Mouse (Mus musculus) midbrain, embryonic 10.5 days (tissue): ENCODE measurements around the gene D430041D05Rik. TPM values are rescaled to one million over a fixed set of nuclear protein-coding genes. Genes with fewer than 3 reads are reported as not detected.

Experiments used
- DNase-seq: peaks from one replicate; pipeline ENCODE4 v3.0.0-alpha.2; 2017; ENCODE audit warnings: low spot score
- H3K27ac ChIP-seq: fragments of 300-500 bp; sonication (generic); replicated peaks from 2 replicates; pipeline ENCODE4 v1.5.1; 2016; ENCODE audit warnings: mild to moderate bottlenecking
- H3K27me3 ChIP-seq: fragments of 300-500 bp; sonication (generic); 2 replicates; pipeline ENCODE4 v1.6.1; 2016; ENCODE audit warnings: low read depth, mild to moderate bottlenecking; ENCODE audit not compliant: poor library complexity, severe bottlenecking
- H3K36me3 ChIP-seq: fragments of 300-500 bp; sonication (generic); 2 replicates; pipeline ENCODE4 v1.6.1; 2016; ENCODE audit warnings: mild to moderate bottlenecking, moderate library complexity
- H3K4me1 ChIP-seq: fragments of 300-500 bp; sonication (generic); 2 replicates; pipeline ENCODE4 v1.6.1; 2016
- H3K4me3 ChIP-seq: fragments of 300-500 bp; sonication (generic); 2 replicates; pipeline ENCODE4 v1.5.1; 2016; ENCODE audit warnings: mild to moderate bottlenecking, moderate library complexity
- H3K9me3 ChIP-seq: fragments of 300-500 bp; sonication (generic); replicated peaks from 2 replicates; pipeline ENCODE4 v1.6.1; 2016; ENCODE audit warnings: mild to moderate bottlenecking
- WGBS: fragments of 180-500 bp; shearing (Covaris S2); methylation state at CpG from one replicate; pipeline ENCODE4 v1.1.7; 2016; 5-methylcytosine and 5-hydroxymethylcytosine counted together
- polyA plus RNA-seq: library from polyadenylated mRNA; unstranded; fragments of >200 nt; fragmentation: Nextera tagmentation; extraction: Ambion mirVana; gene quantifications from 2 replicates; pipeline ENCODE4 v1.2.1, GENCODE M21; 2016

Gene D430041D05Rik
- polyA plus RNA-seq, 1 experiment from 2014 or later: 0.95 TPM

DNA sequence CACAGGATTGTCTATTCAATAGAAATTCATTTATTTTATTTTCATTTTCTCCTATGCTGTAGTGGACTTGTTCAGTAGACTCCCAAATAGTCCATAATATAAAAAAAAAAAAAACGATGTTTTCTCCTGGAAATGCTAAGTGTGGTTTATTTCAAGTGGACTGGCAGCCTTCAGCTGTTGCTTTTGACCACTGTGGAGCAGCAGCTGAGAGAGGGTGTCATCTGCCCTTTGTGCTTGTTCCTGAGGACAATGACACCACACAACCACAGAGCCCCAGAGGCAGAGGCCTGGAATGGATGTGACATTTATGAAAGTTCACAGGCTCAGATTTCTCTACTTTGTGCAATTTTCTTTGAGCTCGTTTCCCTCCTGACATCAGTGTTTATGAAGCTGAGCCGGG is 124.0 kb downstream of the D430041D05Rik start:
- H3K4me3 ChIP-seq: no peak overlapping the region
- H3K9me3 ChIP-seq: no peaks in the 10 kb centered on the region
- H3K4me1 ChIP-seq: 0 out of 2 replicates have a peak, but pooled peaks cover 4% of the 10 kb centered on the region
- no peak overlapping the region for H3K27ac ChIP-seq
- H3K27me3 ChIP-seq: no peaks in the 10 kb centered on the region
- H3K36me3 ChIP-seq: no peaks in the 10 kb centered on the region
- DNase-seq: no peak
- 87% methylated on average over 3 of the region's 3 CpGs for WGBS

DNA sequence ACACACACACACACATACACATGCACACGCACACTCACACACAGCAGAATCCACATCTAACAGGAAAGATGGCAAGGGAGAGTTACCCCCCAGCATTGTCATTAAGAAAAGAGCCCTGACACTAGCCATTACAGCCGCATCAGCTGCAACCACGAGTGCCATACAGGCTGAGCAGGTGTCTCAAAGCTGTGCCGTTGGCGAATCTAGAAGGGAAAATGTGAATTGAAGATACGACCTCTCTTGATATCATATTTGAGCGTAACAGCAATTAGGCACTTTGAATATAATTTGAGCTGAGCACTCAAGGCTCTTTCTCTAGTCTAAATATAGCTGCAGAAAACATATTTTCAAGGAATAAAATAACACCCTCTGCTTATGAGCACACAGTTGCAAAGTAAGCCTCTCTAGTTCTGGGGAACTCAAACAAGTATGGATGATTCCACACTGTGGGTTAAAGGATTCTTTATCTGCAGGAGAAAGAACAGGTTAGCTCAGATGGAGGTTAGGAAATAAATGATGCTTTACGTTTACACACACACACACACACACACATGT is 127.3 kb downstream of the D430041D05Rik start:
- Histone ChIP-seq H3K9me3 (no peaks in the 10 kb centered on the region), H3K36me3 (no peaks in the 10 kb centered on the region), H3K4me3 (no peak overlapping the region), H3K27me3 (no peaks in the 10 kb centered on the region), H3K27ac (no peak overlapping the region), H3K4me1 (0 out of 2 replicates have a peak, but pooled peaks cover 4% of the 10 kb centered on the region)
- no peak for DNase-seq
- 91% methylated on average over 8 of the region's 8 CpGs for WGBS

GRCm38 (mm10) chr2:104282835-104283234 is 128.0 kb downstream of the D430041D05Rik start:
- Histone ChIP-seq H3K36me3 (no peaks in the 10 kb centered on the region), H3K27ac (no peak overlapping the region), H3K4me3 (no peak overlapping the region), H3K27me3 (no peaks in the 10 kb centered on the region), H3K9me3 (no peaks in the 10 kb centered on the region), H3K4me1 (0 out of 2 replicates have a peak, but pooled peaks cover 4% of the 10 kb centered on the region)
- DNase-seq: no peak
- WGBS: 91% methylated on average over 2 of the region's 2 CpGs

DNA sequence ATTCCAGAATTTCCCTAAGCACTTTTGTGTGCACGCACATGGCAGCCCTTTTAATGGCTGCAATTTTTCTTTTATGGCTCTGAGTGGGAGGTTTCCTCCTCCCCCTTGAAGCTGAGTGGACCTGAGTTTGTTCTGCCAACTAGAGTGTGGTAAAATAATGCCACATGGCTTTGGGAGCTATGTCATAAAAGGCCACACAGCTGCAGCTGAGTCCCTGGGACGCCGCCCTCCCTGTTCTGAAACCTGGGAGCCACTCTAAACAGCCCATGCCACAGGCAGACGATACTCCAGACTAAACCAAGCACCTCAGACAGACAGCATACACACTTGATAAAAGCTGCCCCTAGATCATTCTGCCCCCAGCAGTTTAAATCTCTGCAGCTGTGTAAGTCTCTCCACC is 143.8 kb downstream of the D430041D05Rik start:
- Histone ChIP-seq H3K4me3 (no peak overlapping the region), H3K27ac (no peak overlapping the region), H3K4me1 (no peaks in the 10 kb centered on the region), H3K36me3 (no peaks in the 10 kb centered on the region), H3K27me3 (no peaks in the 10 kb centered on the region), H3K9me3 (no peaks in the 10 kb centered on the region)
- WGBS: 72% methylated on average over 4 of the region's 4 CpGs
- DNase-seq: no peak

DNA sequence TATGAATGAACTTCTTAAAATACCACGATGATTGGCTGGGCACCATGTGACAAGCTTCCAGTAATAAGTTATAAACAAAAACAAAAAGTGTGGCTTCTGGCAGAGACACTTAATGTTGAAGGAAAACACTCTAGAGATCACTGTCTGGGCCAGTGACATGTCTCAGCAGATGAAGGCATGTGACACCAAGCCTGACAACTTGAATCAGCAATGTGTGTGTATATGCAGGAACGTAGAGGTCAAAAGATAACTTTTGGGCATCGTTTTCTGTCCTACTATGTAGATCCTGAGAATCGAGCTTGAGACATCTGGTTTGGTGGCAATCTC is 149.1 kb downstream of the D430041D05Rik start:
- Histone ChIP-seq H3K4me3 (no peak overlapping the region), H3K27me3 (0 out of 2 replicates have a peak, but pooled peaks cover 5% of the 10 kb centered on the region), H3K4me1 (peaks cover 7% of the 10 kb centered on the region; the same call in 1 of the 2 replicates), H3K27ac (no peak overlapping the region), H3K9me3 (no peaks in the 10 kb centered on the region), H3K36me3 (no peaks in the 10 kb centered on the region)
- DNase-seq: no peak
- WGBS: 93% methylated on average over 4 of the region's 4 CpGs

- Histone ChIP-seq H3K27ac (no peak overlapping the region), H3K4me1 (peaks cover 7% of the 10 kb centered on the region; the same call in 1 of the 2 replicates), H3K4me3 (no peak overlapping the region), H3K36me3 (no peaks in the 10 kb centered on the region), H3K27me3 (0 out of 2 replicates have a peak, but pooled peaks cover 5% of the 10 kb centered on the region), H3K9me3 (no peaks in the 10 kb centered on the region)
- no peak for DNase-seq
- 87% methylated on average over 18 of the region's 18 CpGs for WGBS
Observed at GRCm38 (mm10) chr2:104260920-104261740, 149.7 kb downstream of the D430041D05Rik start.

GRCm38 (mm10) chr2:104256585-104256984 is 154.2 kb downstream of the D430041D05Rik start:
- WGBS: 84% methylated on average over 15 of the region's 15 CpGs
- DNase-seq: no peak

DNA sequence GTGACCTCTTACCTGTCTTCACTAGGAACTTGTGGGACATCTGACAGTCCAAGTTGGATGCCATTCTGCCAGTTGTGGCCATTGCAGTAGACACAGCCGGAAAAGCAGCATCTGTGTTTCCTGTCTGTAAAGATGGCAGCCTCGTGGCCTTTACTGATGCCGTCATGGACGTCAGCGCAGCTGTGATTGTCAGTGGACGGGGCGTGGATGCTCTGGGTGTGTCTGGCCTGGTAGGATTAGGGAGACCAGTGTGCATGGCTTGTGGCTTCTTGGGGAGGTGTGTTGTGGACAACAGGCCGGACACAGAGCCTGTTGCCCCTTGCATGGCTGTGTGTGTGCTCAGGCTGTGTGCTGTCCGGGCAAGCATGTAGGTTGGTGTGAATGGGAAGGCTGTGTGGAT is 155.9 kb downstream of the D430041D05Rik start:
- Histone ChIP-seq H3K36me3 (no peaks in the 10 kb centered on the region), H3K4me3 (no peak overlapping the region), H3K27ac (no peak overlapping the region), H3K27me3 (0 out of 2 replicates have a peak, but pooled peaks cover 5% of the 10 kb centered on the region), H3K4me1 (peaks cover 20% of the 10 kb centered on the region; the same call in 1 of the 2 replicates), H3K9me3 (no peaks in the 10 kb centered on the region)
- WGBS: 90% methylated on average over 9 of the region's 9 CpGs
- no peak for DNase-seq

More at GRCm38 (mm10) chr2:104256585-104256984, 154.2 kb downstream of the D430041D05Rik start:
- 0 out of 2 replicates have a peak, but pooled peaks cover 5% of the 10 kb centered on the region for H3K27me3 ChIP-seq
- H3K4me3 ChIP-seq: no peak overlapping the region
- no peaks in the 10 kb centered on the region for H3K36me3 ChIP-seq
- no peak overlapping the region for H3K27ac ChIP-seq
- peaks cover 17% of the 10 kb centered on the region; the same call in 1 of the 2 replicates for H3K4me1 ChIP-seq
- H3K9me3 ChIP-seq: no peaks in the 10 kb centered on the region

DNA sequence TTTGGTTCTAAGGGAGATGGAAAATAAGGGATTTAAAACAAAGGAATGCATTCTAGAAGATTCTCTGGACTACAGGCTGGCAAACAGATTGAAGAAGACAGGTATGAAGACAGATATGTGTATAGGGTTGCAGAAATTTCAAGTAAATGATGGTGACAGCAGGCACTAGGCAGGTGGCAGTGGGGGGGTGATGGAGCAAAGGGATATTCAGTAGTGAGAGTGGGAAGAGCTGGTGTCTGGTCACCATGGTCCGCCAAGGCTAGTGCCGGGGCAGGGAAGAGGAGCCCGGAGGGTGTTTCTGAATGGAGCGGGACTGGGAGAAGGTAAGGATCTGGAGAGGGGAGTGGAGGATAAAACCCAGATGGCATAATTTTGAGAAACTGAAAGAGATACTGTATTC is 157.5 kb downstream of the D430041D05Rik start:
- 94% methylated on average over 4 of the region's 4 CpGs for WGBS
- Histone ChIP-seq H3K4me3 (no peak overlapping the region), H3K36me3 (no peaks in the 10 kb centered on the region), H3K4me1 (peaks cover 13% of the 10 kb centered on the region; the same call in 1 of the 2 replicates), H3K27ac (no peak overlapping the region), H3K9me3 (no peaks in the 10 kb centered on the region), H3K27me3 (0 out of 2 replicates have a peak, but pooled peaks cover 5% of the 10 kb centered on the region)
- DNase-seq: no peak

GRCm38 (mm10) chr2:104251647-104252046 is 159.2 kb downstream of the D430041D05Rik start:
- 74% methylated on average over 4 of the region's 4 CpGs for WGBS
- Histone ChIP-seq H3K4me1 (peaks cover 13% of the 10 kb centered on the region; the same call in 1 of the 2 replicates), H3K9me3 (no peaks in the 10 kb centered on the region), H3K4me3 (no peak overlapping the region), H3K36me3 (no peaks in the 10 kb centered on the region), H3K27me3 (no peaks in the 10 kb centered on the region), H3K27ac (no peak overlapping the region; the same call in 1 of the 2 replicates)
- DNase-seq: no peak

- DNase-seq: no peak
- Histone ChIP-seq H3K36me3 (no peaks in the 10 kb centered on the region), H3K27me3 (no peaks in the 10 kb centered on the region), H3K4me3 (no peak overlapping the region), H3K27ac (no peak overlapping the region), H3K4me1 (peaks cover 13% of the 10 kb centered on the region; the same call in 1 of the 2 replicates), H3K9me3 (no peaks in the 10 kb centered on the region)
- 80% methylated on average over 2 of the region's 2 CpGs for WGBS
Observed at GRCm38 (mm10) chr2:104249856-104250255, 161.0 kb downstream of the D430041D05Rik start.

- DNase-seq: no peak
- H3K4me1 ChIP-seq: 0 out of 2 replicates have a peak, but pooled peaks cover 5% of the 10 kb centered on the region
- H3K27me3 ChIP-seq: no peaks in the 10 kb centered on the region
- no peaks in the 10 kb centered on the region for H3K9me3 ChIP-seq
- 86% methylated on average over 4 of the region's 4 CpGs for WGBS
- H3K4me3 ChIP-seq: no peak overlapping the region
- no peaks in the 10 kb centered on the region for H3K36me3 ChIP-seq
- H3K27ac ChIP-seq: no peak overlapping the region
Observed at GRCm38 (mm10) chr2:104246851-104247250, 164.0 kb downstream of the D430041D05Rik start.

DNA sequence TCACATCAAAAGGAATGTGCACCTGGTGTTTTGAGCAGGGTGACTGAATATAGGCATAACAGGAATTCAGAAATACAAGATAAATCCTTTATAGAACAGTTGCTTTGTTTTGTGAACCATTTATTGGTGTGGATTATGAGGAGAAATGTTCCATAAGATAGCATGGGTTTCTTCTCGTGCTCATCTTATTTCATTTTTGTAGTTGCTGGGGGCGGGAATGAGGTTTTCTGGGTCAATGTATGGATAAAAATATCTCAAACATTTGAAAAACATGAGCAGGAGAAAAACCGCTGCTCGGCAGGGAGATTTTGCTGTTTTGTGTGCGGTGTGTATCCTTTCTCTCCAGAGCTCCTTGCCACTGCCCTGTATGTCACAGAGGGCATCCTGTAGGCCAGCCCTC is 168.8 kb downstream of the D430041D05Rik start:
- no peak overlapping the region for H3K27ac ChIP-seq
- no peaks in the 10 kb centered on the region for H3K36me3 ChIP-seq
- DNase-seq: no peak
- H3K9me3 ChIP-seq: no peaks in the 10 kb centered on the region
- H3K4me1 ChIP-seq: no peaks in the 10 kb centered on the region
- H3K4me3 ChIP-seq: no peak overlapping the region
- H3K27me3 ChIP-seq: no peaks in the 10 kb centered on the region
- WGBS: 89% methylated on average over 5 of the region's 5 CpGs
